Mouse (Mus musculus) retina, postnatal 1 day (tissue): ENCODE results near the gene Sult2a2.
"Not testable (repeated sequence)": the region's sequence is repeated elsewhere in the genome, so short reads cannot be mapped to it uniquely, and the experiment has no call there.

Experiments
- DNase-seq: peaks from one replicate; pipeline ENCODE4 v3.0.0-alpha.2; 2012

Sult2a2 gene

GRCm38 (mm10) chr7:13733205-13733604, at the start of gene Sult2a2:
Gene Sult2a2 (plus strand): TSS chr7:13733505.
- not testable (repeated sequence) for DNase-seq

DNA sequence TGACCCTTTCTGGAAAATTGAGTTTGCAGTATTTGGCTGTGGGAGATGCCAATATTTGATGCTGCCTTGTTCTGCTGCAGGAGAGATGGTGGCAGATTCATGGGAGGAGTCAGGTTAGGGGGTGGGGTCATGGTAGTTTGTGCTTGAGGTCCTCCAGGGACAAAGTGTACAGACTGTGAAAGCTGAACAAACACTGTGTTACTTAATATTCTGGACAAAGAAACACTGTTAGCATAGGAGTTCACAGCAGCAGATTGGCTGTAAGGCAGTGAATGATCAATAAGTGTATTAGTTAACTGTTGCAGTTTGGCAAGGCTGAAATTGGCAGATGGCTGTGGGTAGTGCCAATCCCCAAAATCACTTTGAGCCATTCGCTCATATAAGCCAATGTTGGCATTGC, 80.6 kb downstream of the Sult2a2 start:
- DNase-seq: no peak
